Mouse (Mus musculus) cerebellum, adult 2 months (tissue): Measurements from ENCODE around the gene Gm6890.
"Not testable (repeated sequence)": the region's sequence is repeated elsewhere in the genome, so short reads cannot be mapped to it uniquely, and the experiment has no call there.

Source experiments
- CTCF ChIP-seq: fragments of 200-500 bp; IDR thresholded peaks from 2 replicates; pipeline ENCODE4 v1.5.1; 2011; ENCODE audit warnings: low read depth, mild to moderate bottlenecking, control low read depth, low read length, moderate library complexity, borderline replicate concordance; ENCODE audit not compliant: insufficient read depth
- POLR2A ChIP-seq: fragments of 200-500 bp; IDR thresholded peaks from 2 replicates; pipeline ENCODE4 v1.6.1; 2011; ENCODE audit warnings: low read length, control low read depth, borderline replicate concordance; ENCODE audit not compliant: insufficient read depth

DNA sequence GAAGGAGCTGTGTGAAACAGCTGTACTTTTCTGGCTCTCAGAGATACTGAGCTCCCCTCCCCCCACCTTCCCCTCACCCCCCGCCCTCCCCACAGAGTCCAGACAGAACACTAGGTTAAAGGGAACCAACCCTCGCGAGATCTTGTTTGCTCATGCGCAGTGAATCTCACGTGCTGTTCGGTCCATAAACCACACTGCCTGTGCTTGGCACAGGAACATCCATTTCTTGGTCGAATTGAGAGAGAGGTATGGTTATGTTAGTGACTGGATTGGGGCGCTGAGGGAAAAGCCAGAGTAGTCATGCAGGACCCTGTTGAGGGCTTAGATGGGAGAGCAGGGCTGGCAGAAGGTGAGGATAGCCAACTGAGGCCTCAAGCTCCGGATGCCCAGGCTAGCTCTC, at the start of gene Gm6890:
- TF ChIP-seq CTCF, POLR2A: not testable (repeated sequence)
